Mouse (Mus musculus): ENCODE data around the gene 5031439G07Rik. TPM values are rescaled to one million over a fixed set of nuclear protein-coding genes. Genes with fewer than 3 reads are reported as not detected.
A peak's percentile ranks its signal among the peaks of the same experiment; 100 is the strongest.
"Not testable (repeated sequence)": the region's sequence is repeated elsewhere in the genome, so short reads cannot be mapped to it uniquely, and the experiment has no call there.

The 5031439G07Rik gene
- polyA plus RNA-seq (2015; fragmentation: Nextera tagmentation; extraction: Ambion mirVana), result 17.7 and 18.4 TPM in 2 replicates

DNA sequence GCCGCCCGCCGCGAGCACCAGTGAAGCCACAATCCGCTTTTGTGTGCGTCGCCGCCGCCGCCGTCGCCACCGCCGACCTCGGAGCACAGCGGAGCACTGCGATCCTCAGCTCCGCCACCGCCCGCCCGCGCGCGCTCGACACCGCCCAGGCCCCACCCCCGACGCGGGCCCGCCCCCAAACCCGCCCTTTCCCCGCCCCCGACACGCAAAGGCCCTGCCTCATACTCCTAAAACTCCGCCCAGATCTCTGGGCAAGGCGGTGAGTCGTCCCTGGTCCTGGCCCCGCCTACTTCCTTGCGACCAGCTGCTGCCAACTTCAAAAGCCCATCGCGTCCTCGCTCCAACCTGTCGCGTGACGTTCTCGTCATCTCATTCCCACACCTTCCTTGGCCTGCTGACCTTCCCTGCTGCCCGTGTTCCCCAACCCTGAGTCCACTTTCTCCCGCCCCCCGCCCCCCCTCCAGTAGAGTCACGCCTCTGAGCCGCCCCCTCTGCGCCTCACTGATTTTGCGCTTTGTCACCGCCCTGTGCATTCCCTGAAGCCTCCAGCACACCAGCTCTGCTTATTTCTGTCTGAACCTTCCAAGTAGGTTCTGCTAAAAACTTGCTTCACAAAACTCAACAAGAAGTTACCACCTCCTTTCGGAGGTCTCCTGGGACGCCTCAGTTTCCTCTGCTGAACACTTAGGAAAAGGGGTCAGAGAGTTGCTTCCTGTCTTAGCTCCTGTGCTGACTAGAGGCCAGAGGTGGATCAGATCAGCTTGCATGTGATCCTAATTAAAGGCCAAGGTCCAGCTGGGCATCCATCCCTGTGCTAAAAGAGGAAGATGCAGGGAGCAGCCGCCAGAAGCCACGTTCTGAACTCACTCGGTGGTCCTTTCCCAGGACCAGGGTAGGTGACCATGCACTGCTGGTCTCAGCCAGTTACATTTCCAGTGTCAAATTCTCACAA lies at the start of gene 5031439G07Rik:
5031439G07Rik (minus strand) TSS at position 678 of the 952 bp plus-strand sequence.
- WGBS, result 2% methylated on average over 33 of the region's 59 CpGs
- Histone ChIP-seq H3K9me3 (no peaks in the 10 kb centered on the region), H3K9ac (peak within 1 kb of the TSS; percentile 93), H3K36me3 (no peaks in the 10 kb centered on the region), H3K4me1 (replicated peaks) (peaks cover 48% of the 10 kb centered on the region), H3K27me3 (0 out of 2 replicates have a peak, but pooled peaks cover 6% of the 10 kb centered on the region), H3K4me2 (peak within 1 kb of the TSS; percentile 82), H3K4me3 (peak within 1 kb of the TSS; percentile 86), H3K27ac (peak within 1 kb of the TSS; percentile 82)
- ATAC-seq (ENCODE audit: low FRiP score), result peak; percentile 89

DNA sequence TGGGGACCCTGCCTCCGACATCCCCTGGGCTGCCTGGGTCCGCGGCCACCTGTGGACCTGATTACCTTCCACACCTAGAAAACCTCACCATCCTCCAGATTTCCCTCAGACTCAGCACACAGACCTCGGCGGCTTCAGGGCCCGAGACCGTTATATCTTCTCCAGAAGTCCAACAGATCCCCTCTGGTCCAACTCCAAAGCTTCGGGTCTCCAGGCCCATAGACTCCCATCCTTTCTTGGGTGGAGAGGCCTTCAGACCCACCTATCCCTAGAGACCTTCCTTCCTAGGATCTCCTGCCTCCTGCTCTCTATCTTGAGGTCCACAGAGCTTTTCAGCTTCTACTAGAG lies 49.0 kb upstream of the 5031439G07Rik start:
- H3K36me3 ChIP-seq, result no peaks in the 10 kb centered on the region
- H3K4me1 ChIP-seq (replicated peaks), result peaks cover 42% of the 10 kb centered on the region
- peak overlapping the region; percentile 68 for H3K4me3 ChIP-seq
- no peaks in the 10 kb centered on the region for H3K9me3 ChIP-seq
- peak overlapping the region; percentile 56 for H3K27ac ChIP-seq
- WGBS, result 6% methylated on average over 8 of the region's 8 CpGs
- no peak for ATAC-seq (ENCODE audit: low FRiP score)
- peaks cover 8% of the 10 kb centered on the region; the same call in 1 of the 2 replicates for H3K27me3 ChIP-seq
- peak overlapping the region; percentile 77 for H3K4me2 ChIP-seq
- peak overlapping the region; percentile 87 for H3K9ac ChIP-seq

DNA sequence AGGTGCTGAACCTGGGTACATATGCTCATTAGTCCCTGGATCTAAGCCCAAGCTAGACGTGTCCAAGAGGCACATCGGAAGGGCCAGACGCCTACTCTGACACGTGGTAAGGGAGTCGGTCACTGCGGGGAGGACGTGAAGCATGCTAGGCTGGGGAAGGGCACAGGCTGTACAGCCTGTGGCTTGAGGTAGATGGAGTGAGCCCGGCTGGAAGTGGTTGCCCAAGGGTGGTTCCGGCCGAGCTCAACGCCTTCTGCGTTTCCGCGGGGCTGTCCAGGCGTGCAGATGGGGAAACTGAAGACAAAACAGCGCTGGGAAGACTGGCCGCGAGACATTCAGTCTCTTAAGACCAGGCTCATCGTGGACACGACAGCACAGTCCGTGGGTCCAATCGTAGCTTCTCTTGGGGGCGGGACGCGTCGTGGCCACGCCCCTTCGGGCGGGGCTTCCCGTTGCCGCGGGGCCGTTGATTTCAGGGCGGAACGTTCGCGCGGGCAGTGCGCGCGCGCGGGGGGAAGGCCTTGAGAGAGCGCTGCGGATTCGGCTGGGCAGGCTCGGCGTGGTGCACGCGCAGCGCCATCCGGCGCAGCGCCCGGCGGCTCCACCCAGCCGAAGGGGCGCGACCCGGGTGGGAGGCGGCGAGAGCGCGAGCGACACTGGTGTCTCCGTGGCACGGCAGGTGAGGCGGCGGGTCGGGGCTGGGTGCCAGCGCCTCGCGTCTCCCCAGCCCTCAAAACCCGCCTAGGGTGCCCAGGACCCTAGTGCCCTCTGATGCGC lies 48.4 kb upstream of the 5031439G07Rik start:
- Histone ChIP-seq H3K4me3 (peak overlapping the region; percentile 68), H3K4me2 (peak overlapping the region; percentile 77), H3K9ac (peak overlapping the region; percentile 87), H3K27ac (peak overlapping the region; percentile 77), H3K27me3 (peaks cover 8% of the 10 kb centered on the region; the same call in 1 of the 2 replicates), H3K36me3 (no peaks in the 10 kb centered on the region), H3K4me1 (replicated peaks) (peaks cover 36% of the 10 kb centered on the region), H3K9me3 (no peaks in the 10 kb centered on the region)
- WGBS, result under 1% methylated on average over 63 of the region's 75 CpGs
- ATAC-seq (ENCODE audit: low FRiP score), result peak; percentile 96

- not testable (repeated sequence) for H3K36me3 ChIP-seq; H3K9ac ChIP-seq; H3K4me2 ChIP-seq; H3K9me3 ChIP-seq; H3K4me3 ChIP-seq; ATAC-seq (ENCODE audit: low FRiP score); H3K27me3 ChIP-seq; H3K27ac ChIP-seq
- WGBS, result 49% methylated on average over 7 of the region's 7 CpGs
- H3K4me1 ChIP-seq (replicated peaks), result peaks cover 22% of the 10 kb centered on the region
These were observed 45.6 kb upstream of the 5031439G07Rik start for GRCm38 (mm10) chr15:85033916-85034315.

- H3K4me3 ChIP-seq, result no peak overlapping the region
- no peak overlapping the region for H3K4me2 ChIP-seq
- no peak for ATAC-seq (ENCODE audit: low FRiP score)
- peaks cover 6% of the 10 kb centered on the region; the same call in 1 of the 2 replicates for H3K4me1 ChIP-seq (replicated peaks)
- peaks cover 8% of the 10 kb centered on the region; the same call in 1 of the 2 replicates for H3K27me3 ChIP-seq
- H3K27ac ChIP-seq, result no peak overlapping the region
- no peaks in the 10 kb centered on the region for H3K36me3 ChIP-seq
- no peaks in the 10 kb centered on the region for H3K9me3 ChIP-seq
- 72% methylated on average over 3 of the region's 3 CpGs for WGBS
- H3K9ac ChIP-seq, result no peak overlapping the region
These were observed 43.5 kb upstream of the 5031439G07Rik start for GRCm38 (mm10) chr15:85031866-85032265.

DNA sequence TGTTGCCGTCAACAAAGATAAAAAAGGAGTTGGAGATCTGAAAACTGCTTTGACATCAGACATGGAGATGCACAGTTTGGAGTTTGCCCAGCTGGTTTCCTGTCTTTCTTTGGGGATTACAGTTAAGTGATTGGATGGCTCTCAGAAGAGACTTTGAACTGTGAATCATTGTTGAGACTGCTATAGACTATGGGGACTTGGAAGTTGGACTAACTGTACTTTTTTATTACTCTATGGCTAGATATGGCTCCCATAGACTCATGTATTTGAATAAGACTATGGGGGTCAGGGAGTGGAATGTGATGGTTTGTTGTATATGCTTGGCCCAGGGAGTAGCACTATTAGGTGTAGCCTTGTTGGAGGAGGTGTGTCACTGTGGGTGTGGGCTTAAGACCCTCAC lies 42.3 kb upstream of the 5031439G07Rik start:
- H3K4me3 ChIP-seq; H3K9ac ChIP-seq; ATAC-seq (ENCODE audit: low FRiP score); H3K4me2 ChIP-seq; H3K9me3 ChIP-seq; H3K27ac ChIP-seq; H3K27me3 ChIP-seq; H3K4me1 ChIP-seq (replicated peaks); H3K36me3 ChIP-seq: not testable (repeated sequence)
- 83% methylated on average over 1 of the region's 1 CpGs for WGBS

- not testable (repeated sequence) for H3K36me3 ChIP-seq; H3K4me1 ChIP-seq (replicated peaks); H3K4me3 ChIP-seq; H3K27me3 ChIP-seq; H3K9ac ChIP-seq; ATAC-seq (ENCODE audit: low FRiP score); H3K4me2 ChIP-seq; H3K9me3 ChIP-seq; H3K27ac ChIP-seq
- 63% methylated on average over 1 of the region's 1 CpGs for WGBS
These were observed 40.3 kb upstream of the 5031439G07Rik start, which contains the start of gene Fam118a for GRCm38 (mm10) chr15:85028648-85029047. Gene Fam118a, plus strand, starts transcription at chr15:85028948.

DNA sequence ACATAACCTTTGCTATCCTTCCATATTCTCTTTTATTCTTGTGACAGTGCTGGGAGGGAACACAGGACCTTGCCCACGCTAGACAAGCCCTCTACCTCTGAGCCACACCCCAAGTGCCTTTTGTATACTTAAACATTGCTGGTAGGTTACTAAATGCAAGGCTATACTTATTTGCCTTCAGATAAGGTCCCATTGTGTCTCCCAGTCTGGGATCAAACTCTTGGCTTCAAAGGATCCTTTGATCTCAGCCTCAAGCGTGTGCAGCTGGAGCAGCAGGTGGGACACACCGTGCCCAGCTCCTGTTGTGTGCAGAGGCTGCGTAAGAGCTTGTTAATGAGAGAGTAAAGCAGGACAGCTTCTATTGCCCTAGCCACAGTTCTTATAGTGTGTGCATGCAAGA lies 39.4 kb upstream of the 5031439G07Rik start:
- no peaks in the 10 kb centered on the region for H3K4me1 ChIP-seq (replicated peaks)
- WGBS, result 53% methylated on average over 4 of the region's 4 CpGs
- ATAC-seq (ENCODE audit: low FRiP score), result no peak
- H3K9me3 ChIP-seq, result no peaks in the 10 kb centered on the region
- H3K36me3 ChIP-seq, result no peaks in the 10 kb centered on the region
- no peak overlapping the region for H3K27ac ChIP-seq
- no peak overlapping the region for H3K4me2 ChIP-seq
- H3K27me3 ChIP-seq, result 0 out of 2 replicates have a peak, but pooled peaks cover 4% of the 10 kb centered on the region
- H3K9ac ChIP-seq, result no peak overlapping the region
- no peak overlapping the region for H3K4me3 ChIP-seq

GRCm38 (mm10) chr15:85026197-85026596 lies 37.8 kb upstream of the 5031439G07Rik start:
- ATAC-seq (ENCODE audit: low FRiP score), result no peak
- Histone ChIP-seq H3K27ac (no peak overlapping the region), H3K9ac (no peak overlapping the region), H3K27me3 (0 out of 2 replicates have a peak, but pooled peaks cover 4% of the 10 kb centered on the region), H3K9me3 (no peaks in the 10 kb centered on the region), H3K4me1 (replicated peaks) (no peaks in the 10 kb centered on the region), H3K36me3 (no peaks in the 10 kb centered on the region), H3K4me2 (no peak overlapping the region), H3K4me3 (no peak overlapping the region)
- 83% methylated on average over 4 of the region's 4 CpGs for WGBS

GRCm38 (mm10) chr15:85022211-85022610 lies 33.9 kb upstream of the 5031439G07Rik start:
- Histone ChIP-seq H3K9ac (no peak overlapping the region), H3K9me3 (no peaks in the 10 kb centered on the region), H3K27ac (no peak overlapping the region), H3K36me3 (no peaks in the 10 kb centered on the region), H3K4me3 (no peak overlapping the region), H3K27me3 (peaks cover 8% of the 10 kb centered on the region), H3K4me1 (replicated peaks) (0 out of 2 replicates have a peak, but pooled peaks cover under 1% of the 10 kb centered on the region), H3K4me2 (no peak overlapping the region)
- 73% methylated on average over 4 of the region's 4 CpGs for WGBS
- no peak for ATAC-seq (ENCODE audit: low FRiP score)

DNA sequence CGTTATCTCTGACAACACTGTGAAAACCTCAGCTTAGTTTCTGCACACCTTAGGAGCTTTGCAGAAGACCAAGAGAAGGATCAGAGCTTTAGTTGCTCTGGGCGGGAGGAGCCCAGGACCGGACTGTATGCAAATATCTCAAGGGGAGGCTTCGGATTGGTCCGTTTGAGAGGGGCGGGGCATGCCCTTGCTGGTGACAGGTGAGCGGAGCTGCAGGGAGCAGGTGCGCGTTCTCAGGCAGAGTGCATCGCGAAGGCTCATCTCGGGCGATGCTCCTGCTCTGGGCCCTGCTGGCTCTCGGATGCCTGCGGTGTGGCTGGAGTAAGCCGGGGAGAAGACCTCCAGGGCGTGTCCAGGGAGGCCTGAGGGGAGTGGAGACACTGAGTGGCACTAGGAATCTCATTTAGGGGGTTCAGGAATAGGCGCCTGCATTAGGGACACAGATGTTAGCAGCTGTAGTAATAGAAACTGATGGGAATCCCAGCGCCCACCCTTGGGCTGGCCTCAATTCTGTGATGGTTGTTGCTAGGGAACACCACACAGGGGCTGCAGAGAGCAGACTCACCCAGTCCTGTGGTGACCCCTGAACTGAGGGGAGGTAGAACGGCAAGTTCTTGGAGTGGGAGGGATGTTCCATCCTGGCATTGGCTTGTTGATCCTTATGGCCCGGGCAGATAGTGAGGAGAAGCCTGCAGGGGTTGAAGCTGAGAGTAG lies 28.8 kb upstream of the 5031439G07Rik start, which contains the start of gene Upk3a:
Upk3a (plus strand) TSS at position 191 of the 714 bp plus-strand sequence.
- Histone ChIP-seq H3K4me3 (0 out of 2 replicates have a peak within 1 kb of the TSS, but pooled peaks have one; percentile 5), H3K27me3 (peaks cover 24% of the 10 kb centered on the region), H3K9ac (peak within 1 kb of the TSS; percentile 49; the same call in 1 of the 2 replicates), H3K36me3 (no peaks in the 10 kb centered on the region), H3K9me3 (no peaks in the 10 kb centered on the region), H3K27ac (no peak within 1 kb of the TSS), H3K4me2 (peak within 1 kb of the TSS; percentile 41), H3K4me1 (replicated peaks) (peaks cover 10% of the 10 kb centered on the region; the same call in 1 of the 2 replicates)
- ATAC-seq (ENCODE audit: low FRiP score), result peak; percentile 66; the same call in 1 of the 2 replicates
- 8% methylated on average over 21 of the region's 21 CpGs for WGBS
